Mouse (Mus musculus): ENCODE results near the gene Egfl7.
A peak's percentile ranks its signal among the peaks of the same experiment; 100 is the strongest.

The Egfl7 gene

GRCm38 (mm10) chr2:26639838-26640830, 60.3 kb downstream of the Egfl7 start:
- peak; percentile 85 for DNase-seq (ENCODE audit: low spot score)

- DNase-seq (ENCODE audit: low spot score): no peak
Observed at GRCm38 (mm10) chr2:26641006-26641647, 61.3 kb downstream of the Egfl7 start.
